Mouse (Mus musculus) cerebellum, postnatal 36 days (tissue): ENCODE measurements around the gene Cdkl3.

ENCODE experiments used
- DNase-seq, 2 experiments: peaks; one replicate each; pipeline ENCODE4 v3.0.0; 2021 to 2022; ENCODE audit warnings: mixed read lengths in 2 of 2

The Cdkl3 gene

DNA sequence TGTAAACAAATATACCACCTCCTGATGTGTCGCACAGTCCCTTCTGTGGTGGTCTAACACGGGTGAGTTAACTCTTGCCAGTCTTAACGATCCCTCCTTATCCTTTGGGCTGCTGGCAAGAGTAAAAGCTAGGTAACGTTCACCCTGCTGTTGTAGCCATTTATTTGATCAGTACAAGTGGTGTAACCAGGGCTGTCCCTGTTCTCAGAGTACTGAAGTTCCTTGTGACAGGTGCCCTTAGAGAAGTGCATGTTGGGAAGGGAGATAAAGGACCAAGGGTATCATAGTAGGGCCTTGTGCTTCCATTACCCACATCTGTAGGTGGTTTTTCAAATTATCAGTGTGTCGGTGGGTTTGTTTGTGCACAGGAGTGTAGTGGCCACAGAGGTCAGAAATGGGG is 123.7 kb downstream of the Cdkl3 start:
- no peak for DNase-seq

DNA sequence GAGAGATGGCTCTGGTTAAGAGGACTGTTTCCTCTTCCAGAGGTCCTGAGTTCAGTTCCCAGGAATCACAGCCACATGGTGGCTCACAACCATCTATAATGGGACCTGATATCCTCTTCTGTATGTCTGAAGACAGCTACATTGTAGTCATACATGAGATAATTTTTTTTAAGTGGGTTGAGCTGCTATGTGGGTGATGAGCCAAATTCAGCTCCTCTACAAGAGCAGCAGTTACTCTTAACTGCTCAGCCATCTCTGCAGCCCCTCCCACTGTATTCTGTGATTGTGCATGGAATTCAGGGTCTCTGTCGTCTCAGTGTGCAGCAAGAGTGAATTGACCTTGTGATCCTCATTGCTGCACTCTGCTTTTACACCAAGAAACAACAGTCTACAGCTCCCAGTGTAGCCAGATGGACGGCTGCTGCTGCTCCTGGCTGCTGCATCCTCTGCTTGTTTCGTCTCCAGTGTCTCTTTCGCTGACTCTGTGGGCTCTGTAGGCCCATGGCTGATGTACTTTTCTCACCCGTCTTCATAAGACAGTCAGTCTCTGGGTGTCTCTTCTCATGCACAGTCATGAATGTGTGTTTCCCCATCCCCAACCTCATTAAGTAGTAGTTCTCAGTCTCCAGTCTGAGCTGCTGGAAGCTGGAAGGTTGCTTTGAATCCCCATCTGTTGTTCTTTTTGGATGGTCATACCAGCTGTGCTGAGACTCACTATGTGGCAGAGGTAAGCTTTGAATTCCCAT is 124.5 kb downstream of the Cdkl3 start:
- no peak for DNase-seq

DNA sequence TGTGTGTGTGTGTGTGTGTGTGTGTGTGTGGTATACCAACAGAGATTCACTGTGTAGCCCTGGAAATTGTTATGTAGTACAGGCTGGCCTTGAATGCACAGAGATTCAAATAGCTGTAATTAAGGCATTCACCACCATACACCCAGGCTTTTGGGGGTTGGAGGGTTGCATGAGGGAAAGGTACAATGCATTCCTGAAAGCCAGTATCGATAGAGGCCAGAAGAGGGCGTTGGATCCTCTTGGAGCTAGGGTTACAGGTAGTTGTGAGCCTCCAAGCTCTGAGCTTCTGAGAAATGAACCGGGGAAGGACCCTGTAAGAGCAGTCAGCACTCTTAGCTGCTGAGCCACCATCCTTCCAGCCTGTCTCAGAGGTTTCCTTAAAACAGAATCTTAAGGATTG is 125.2 kb downstream of the Cdkl3 start:
- no peak for DNase-seq

DNA sequence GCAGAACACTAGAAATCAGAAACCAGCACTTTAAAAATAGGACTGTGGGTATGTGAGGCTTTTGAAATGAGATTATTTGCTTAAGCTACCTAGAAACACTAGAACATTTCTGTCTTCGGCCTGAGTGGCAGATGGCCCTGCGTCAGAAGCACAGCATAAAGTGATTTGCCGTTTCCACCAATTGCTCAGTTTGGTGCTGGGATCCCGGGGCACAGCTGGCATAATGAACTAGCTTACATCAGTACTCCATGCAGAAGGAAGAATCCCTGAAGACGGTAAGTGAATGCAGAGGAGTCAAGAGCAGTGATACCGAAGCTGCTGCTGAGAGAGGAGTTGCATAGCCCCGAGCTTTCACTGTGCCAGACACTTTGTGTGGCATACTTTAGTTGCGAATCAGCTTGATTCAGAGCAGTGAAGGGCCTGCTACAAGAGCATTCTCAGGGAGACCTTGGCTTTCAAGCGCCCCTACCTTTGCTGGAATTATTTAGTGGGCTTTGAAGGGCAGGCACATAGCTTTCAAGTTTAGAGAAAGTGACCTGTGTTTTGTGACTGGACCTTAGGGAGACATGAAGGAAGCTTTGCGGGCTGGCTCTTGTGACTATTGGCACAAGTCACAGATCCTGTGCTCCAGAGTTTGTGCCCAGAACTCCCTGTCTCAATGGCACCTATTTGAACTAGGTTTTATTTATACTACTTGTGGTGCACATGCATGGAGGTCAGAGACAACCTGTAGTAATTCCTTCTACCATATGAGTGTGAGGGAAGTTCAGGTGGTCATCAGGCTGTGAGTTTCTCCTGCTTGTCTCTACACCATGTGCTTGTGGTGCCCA is 125.8 kb downstream of the Cdkl3 start:
- DNase-seq = no peak

DNA sequence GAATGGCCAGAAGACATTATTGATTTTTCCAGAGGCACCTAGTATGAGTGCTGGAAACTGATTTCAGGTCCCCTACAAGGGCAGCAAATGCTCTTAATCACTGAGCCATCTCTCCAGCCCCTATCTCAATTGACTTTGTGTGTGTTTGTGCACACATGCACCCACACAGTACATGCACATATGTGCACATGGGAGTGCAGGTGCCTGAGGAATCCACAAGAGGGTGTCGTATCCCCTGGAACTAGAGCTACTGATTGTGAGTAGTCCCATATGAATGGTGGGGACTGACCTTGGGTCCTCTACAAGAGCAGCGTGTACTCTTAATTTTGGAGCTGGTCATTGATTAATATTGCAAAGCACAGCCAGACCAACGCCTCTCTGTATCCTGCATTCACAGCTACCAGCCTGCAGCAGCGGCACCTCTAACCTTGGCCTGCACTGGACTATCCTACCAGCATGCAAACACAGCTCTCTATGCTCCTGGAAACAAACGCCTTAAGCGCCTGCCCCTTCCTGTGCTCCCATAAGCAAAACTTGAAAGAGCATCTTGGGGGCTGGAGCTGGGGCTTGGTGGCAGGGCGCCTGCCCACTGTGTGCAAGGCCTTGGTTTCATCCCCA is 126.5 kb downstream of the Cdkl3 start:
- no peak for DNase-seq
